Mouse (Mus musculus) ES-Bruce4 (cell line): ENCODE results near the gene Snrnp35. TPM values are rescaled to one million over a fixed set of nuclear protein-coding genes. Genes with fewer than 3 reads are reported as not detected.

Experiments used
- H3K27ac ChIP-seq: 2 replicates; pipeline ENCODE4 v1.5.1; 2012; ENCODE audit warnings: low read length, inconsistent platforms; ENCODE audit not compliant: insufficient read depth
- H3K27me3 ChIP-seq: 2 replicates; pipeline ENCODE4 v1.6.1; 2012; ENCODE audit warnings: mild to moderate bottlenecking, low read length, inconsistent platforms; ENCODE audit not compliant: control insufficient read depth, poor library complexity, insufficient read depth, severe bottlenecking
- H3K36me3 ChIP-seq: 2 replicates; pipeline ENCODE4 v1.6.1; 2012; ENCODE audit warnings: inconsistent platforms, mild to moderate bottlenecking, low read length, moderate library complexity; ENCODE audit not compliant: control insufficient read depth, poor library complexity, insufficient read depth, severe bottlenecking
- H3K4me1 ChIP-seq: one replicate; pipeline ENCODE4 v1.8.1; 2011; ENCODE audit warnings: low read length; ENCODE audit not compliant: control insufficient read depth, insufficient read depth
- H3K4me3 ChIP-seq: 2 replicates; pipeline ENCODE4 v1.5.1; 2011; ENCODE audit warnings: low read depth, mild to moderate bottlenecking, low read length
- H3K9ac ChIP-seq: 2 replicates; pipeline ENCODE4 v1.6.1; 2012; ENCODE audit warnings: low read depth, mild to moderate bottlenecking, inconsistent platforms; ENCODE audit not compliant: poor library complexity, severe bottlenecking
- H3K9me3 ChIP-seq: replicated peaks from 2 replicates; pipeline ENCODE4 v1.6.1; 2012; ENCODE audit warnings: mild to moderate bottlenecking, low read length, inconsistent platforms; ENCODE audit not compliant: control insufficient read depth, poor library complexity, insufficient read depth, severe bottlenecking
- CTCF ChIP-seq: IDR thresholded peaks from one replicate; pipeline ENCODE4 v1.8.1; 2011; ENCODE audit warnings: low read depth, low read length
- EP300 ChIP-seq: IDR thresholded peaks from 2 replicates; pipeline ENCODE4 v1.6.1; 2011; ENCODE audit warnings: low read depth, low read length; ENCODE audit not compliant: insufficient read depth
- POLR2A ChIP-seq: IDR thresholded peaks from one replicate; pipeline ENCODE4 v1.8.1; 2011; ENCODE audit warnings: low read length; ENCODE audit not compliant: insufficient read depth
- polyA plus RNA-seq: library from polyadenylated mRNA; stranded (reverse); fragments of >200 nt; gene quantifications from 2 replicates; pipeline ENCODE4 v1.2.4, GENCODE M21; 2011; ENCODE audit warnings: low read depth; ENCODE audit not compliant: missing spikeins, insufficient read depth, insufficient read length

Gene Snrnp35
- polyA plus RNA-seq, 1 experiment = 27.1 TPM

- no peaks in the 10 kb centered on the region for H3K36me3 ChIP-seq
- no peaks in the 10 kb centered on the region for H3K27me3 ChIP-seq
- peak overlapping the region; percentile 30; the same call in 1 of the 2 replicates for H3K27ac ChIP-seq
- H3K4me1 ChIP-seq = peaks cover 3% of the 10 kb centered on the region
- no peaks in the 10 kb centered on the region for H3K9me3 ChIP-seq
- TF ChIP-seq POLR2A = no peak
- TF ChIP-seq EP300 = no peak
- no peak for TF ChIP-seq CTCF
- H3K9ac ChIP-seq = 0 out of 2 replicates have a peak overlapping the region, but pooled peaks have one; percentile 8
- H3K4me3 ChIP-seq = no peak overlapping the region
Measured at GRCm38 (mm10) chr5:124503742-124504141, 20.8 kb downstream of the Snrnp35 start.

DNA sequence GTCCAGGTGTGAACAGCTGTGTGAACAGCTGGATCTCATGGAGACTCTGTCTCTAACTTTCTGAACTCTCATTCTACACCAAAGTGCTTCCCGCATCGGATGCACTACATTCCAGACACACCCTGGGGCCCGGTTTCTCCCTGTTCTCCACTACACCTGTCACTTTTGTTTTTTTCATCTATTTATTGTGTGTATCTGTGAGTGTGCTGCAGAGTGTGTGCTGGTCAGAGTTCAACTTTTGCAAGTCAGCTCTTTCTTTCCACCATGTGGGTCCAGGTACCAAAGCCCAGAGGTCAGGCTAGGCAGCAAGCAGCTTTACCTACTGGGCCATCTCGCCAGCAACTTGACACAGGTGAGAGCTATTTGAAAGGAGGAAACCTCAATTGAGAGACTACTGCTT, 22.3 kb downstream of the Snrnp35 start:
- Histone ChIP-seq H3K9ac (no peak overlapping the region), H3K4me3 (no peak overlapping the region), H3K27ac (no peak overlapping the region), H3K27me3 (no peaks in the 10 kb centered on the region), H3K9me3 (no peaks in the 10 kb centered on the region), H3K36me3 (no peaks in the 10 kb centered on the region), H3K4me1 (peaks cover 3% of the 10 kb centered on the region)
- no peak for TF ChIP-seq POLR2A
- TF ChIP-seq EP300 = no peak
- no peak for TF ChIP-seq CTCF

- Histone ChIP-seq H3K27ac (no peak overlapping the region), H3K4me1 (peaks cover 1% of the 10 kb centered on the region), H3K4me3 (no peak overlapping the region), H3K9ac (no peak overlapping the region), H3K27me3 (no peaks in the 10 kb centered on the region), H3K9me3 (no peaks in the 10 kb centered on the region), H3K36me3 (no peaks in the 10 kb centered on the region)
- no peak for TF ChIP-seq POLR2A
- no peak for TF ChIP-seq CTCF
Measured at GRCm38 (mm10) chr5:124506731-124507359, 23.9 kb downstream of the Snrnp35 start.

DNA sequence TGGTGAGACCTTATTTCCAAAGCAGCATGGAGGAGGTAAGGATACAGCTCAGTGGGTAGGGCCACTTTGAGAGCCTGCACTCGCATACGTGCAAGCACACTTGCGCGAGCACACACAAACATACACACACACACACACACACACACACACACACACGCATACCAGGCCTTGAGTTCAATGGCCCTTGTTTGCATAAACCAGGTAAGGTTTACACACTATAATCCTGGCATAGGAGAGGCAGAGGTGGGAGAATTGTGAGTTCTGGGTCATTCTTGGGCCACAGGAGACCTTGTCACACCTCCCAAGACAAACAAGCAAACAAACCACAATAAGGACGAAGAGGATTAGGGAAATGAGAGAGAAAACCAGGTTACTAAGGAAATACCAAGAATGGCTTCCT, 26.3 kb downstream of the Snrnp35 start:
- Histone ChIP-seq H3K9me3 (no peaks in the 10 kb centered on the region), H3K9ac (no peak overlapping the region), H3K4me1 (peaks cover 1% of the 10 kb centered on the region), H3K36me3 (no peaks in the 10 kb centered on the region), H3K27me3 (no peaks in the 10 kb centered on the region), H3K4me3 (no peak overlapping the region), H3K27ac (no peak overlapping the region)
- TF ChIP-seq POLR2A (no peak), CTCF (no peak), EP300 (no peak)

GRCm38 (mm10) chr5:124509742-124510237, 26.9 kb downstream of the Snrnp35 start:
- Histone ChIP-seq H3K4me1 (peaks cover 1% of the 10 kb centered on the region), H3K27me3 (no peaks in the 10 kb centered on the region), H3K36me3 (no peaks in the 10 kb centered on the region), H3K9ac (no peak overlapping the region), H3K27ac (no peak overlapping the region), H3K9me3 (no peaks in the 10 kb centered on the region), H3K4me3 (no peak overlapping the region)
- TF ChIP-seq EP300 = no peak
- TF ChIP-seq POLR2A = no peak
- TF ChIP-seq CTCF = no peak

DNA sequence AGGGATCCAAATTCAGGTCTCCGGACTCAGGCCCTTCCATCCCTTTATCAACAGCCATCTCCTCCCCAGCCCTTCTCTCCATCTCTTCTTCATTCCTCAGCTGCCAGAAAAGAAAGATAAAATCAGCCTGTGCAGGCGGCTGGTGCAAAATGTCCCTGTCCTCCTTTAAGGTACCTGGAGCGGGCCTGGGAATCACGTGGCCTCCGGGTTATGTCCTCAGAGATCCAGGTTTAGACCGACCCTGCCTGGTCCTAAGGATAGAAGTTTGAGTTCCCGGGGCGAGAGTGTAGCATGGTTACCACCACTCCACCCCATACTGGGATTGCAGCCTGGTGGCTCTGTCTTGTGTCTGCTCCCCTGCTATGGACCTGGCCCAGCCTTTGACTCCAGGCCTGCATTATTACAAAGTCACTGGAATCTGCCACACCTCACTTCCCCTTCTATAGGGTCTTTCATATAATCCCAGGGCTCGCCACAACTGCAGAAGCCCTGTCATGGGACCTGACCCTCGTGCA, 27.7 kb downstream of the Snrnp35 start:
- Histone ChIP-seq H3K27ac (no peak overlapping the region), H3K4me1 (peaks cover 1% of the 10 kb centered on the region), H3K27me3 (no peaks in the 10 kb centered on the region), H3K9me3 (no peaks in the 10 kb centered on the region), H3K4me3 (no peak overlapping the region), H3K36me3 (no peaks in the 10 kb centered on the region), H3K9ac (no peak overlapping the region)
- TF ChIP-seq POLR2A = no peak
- no peak for TF ChIP-seq CTCF
- no peak for TF ChIP-seq EP300
